Mouse (Mus musculus) erythroblast, embryonic 14.5 days (primary cell): Measurements from ENCODE around the gene Rpl39. TPM values are rescaled to one million over a fixed set of nuclear protein-coding genes. Genes with fewer than 3 reads are reported as not detected.

ENCODE experiments used
- H3K27me3 ChIP-seq: 2 replicates; pipeline ENCODE4 v1.6.1; 2012; ENCODE audit warnings: inconsistent platforms; ENCODE audit not compliant: control insufficient read depth
- H3K36me3 ChIP-seq: 2 replicates; pipeline ENCODE4 v1.6.1; 2012; ENCODE audit warnings: mild to moderate bottlenecking, inconsistent platforms; ENCODE audit not compliant: control insufficient read depth
- H3K4me1 ChIP-seq: 2 replicates; pipeline ENCODE4 v1.6.1; 2012; ENCODE audit warnings: inconsistent platforms; ENCODE audit not compliant: control insufficient read depth
- H3K4me3 ChIP-seq: replicated peaks from 2 replicates; pipeline ENCODE3; 2012; ENCODE audit warnings: moderate library complexity, mild to moderate bottlenecking, inconsistent platforms
- H3K9me3 ChIP-seq: 2 replicates; pipeline ENCODE4 v1.6.1; 2012; ENCODE audit warnings: low read length, inconsistent platforms, mixed read lengths; ENCODE audit not compliant: control insufficient read depth
- GATA1 ChIP-seq: IDR thresholded peaks from 2 replicates; pipeline ENCODE4 v1.6.1; 2012; ENCODE audit warnings: low read length, inconsistent platforms, mixed read lengths
- TAL1 ChIP-seq: IDR thresholded peaks from 3 replicates; pipeline ENCODE4 v1.6.1; 2012; ENCODE audit warnings: low read length, inconsistent platforms, mixed read lengths
- polyA plus RNA-seq: library from polyadenylated mRNA; stranded (reverse); fragments of >175 nt; gene quantifications from 2 replicates; pipeline ENCODE4 v1.2.3, GENCODE M21; 2012

Gene Rpl39
- polyA plus RNA-seq, 1 experiment, result 41.4 TPM

- Histone ChIP-seq H3K4me3 (no peak overlapping the region), H3K4me1 (no peaks in the 10 kb centered on the region), H3K27me3 (no peaks in the 10 kb centered on the region), H3K9me3 (no peaks in the 10 kb centered on the region), H3K36me3 (peaks cover 17% of the 10 kb centered on the region)
- no peak for TF ChIP-seq GATA1
- no peak for TF ChIP-seq TAL1
Measured at GRCm38 (mm10) chrX:37076651-37077050, 8.6 kb downstream of the Rpl39 start.

GRCm38 (mm10) chrX:37074262-37074892, 10.8 kb downstream of the Rpl39 start:
- TF ChIP-seq GATA1 (no peak), TAL1 (no peak)
- Histone ChIP-seq H3K4me1 (no peaks in the 10 kb centered on the region), H3K4me3 (no peak overlapping the region), H3K27me3 (no peaks in the 10 kb centered on the region), H3K9me3 (no peaks in the 10 kb centered on the region), H3K36me3 (no peaks in the 10 kb centered on the region)

GRCm38 (mm10) chrX:37068766-37069165, 16.4 kb downstream of the Rpl39 start:
- Histone ChIP-seq H3K27me3 (no peaks in the 10 kb centered on the region), H3K9me3 (no peaks in the 10 kb centered on the region), H3K4me3 (no peak overlapping the region), H3K4me1 (no peaks in the 10 kb centered on the region), H3K36me3 (no peaks in the 10 kb centered on the region)
- TF ChIP-seq TAL1, result no peak

- H3K4me1 ChIP-seq, result no peaks in the 10 kb centered on the region
- no peaks in the 10 kb centered on the region for H3K36me3 ChIP-seq
- no peaks in the 10 kb centered on the region for H3K27me3 ChIP-seq
- no peak overlapping the region for H3K4me3 ChIP-seq
- TF ChIP-seq TAL1, result no peak
- no peak for TF ChIP-seq GATA1
- H3K9me3 ChIP-seq, result no peaks in the 10 kb centered on the region
Measured at GRCm38 (mm10) chrX:37067299-37067698, 17.9 kb downstream of the Rpl39 start.

- Histone ChIP-seq H3K9me3 (no peaks in the 10 kb centered on the region), H3K27me3 (no peaks in the 10 kb centered on the region), H3K36me3 (no peaks in the 10 kb centered on the region), H3K4me3 (no peak overlapping the region), H3K4me1 (no peaks in the 10 kb centered on the region)
- TF ChIP-seq TAL1 (no peak), GATA1 (no peak)
Measured at GRCm38 (mm10) chrX:37063902-37064301, 21.3 kb downstream of the Rpl39 start.

GRCm38 (mm10) chrX:37048890-37049823, 36.0 kb downstream of the Rpl39 start:
- Histone ChIP-seq H3K4me1 (no peaks in the 10 kb centered on the region), H3K4me3 (no peak overlapping the region), H3K36me3 (no peaks in the 10 kb centered on the region), H3K9me3 (peaks cover 17% of the 10 kb centered on the region), H3K27me3 (peaks cover 72% of the 10 kb centered on the region)
- TF ChIP-seq TAL1 (no peak), GATA1 (no peak)

- H3K9me3 ChIP-seq, result peaks cover 17% of the 10 kb centered on the region
- no peak within 1 kb of the TSS for H3K4me3 ChIP-seq
- H3K4me1 ChIP-seq, result no peaks in the 10 kb centered on the region
- H3K36me3 ChIP-seq, result no peaks in the 10 kb centered on the region
- peaks cover 72% of the 10 kb centered on the region for H3K27me3 ChIP-seq
- TF ChIP-seq GATA1 (no peak), TAL1 (no peak)
Measured at GRCm38 (mm10) chrX:37048066-37048889, 36.9 kb downstream of the Rpl39 start, which contains the start of gene Sowahd. Gene Sowahd, plus strand, starts transcription at chrX:37048845.

GRCm38 (mm10) chrX:37042726-37043125, 42.5 kb downstream of the Rpl39 start:
- H3K27me3 ChIP-seq, result peaks cover 21% of the 10 kb centered on the region
- no peak overlapping the region for H3K4me3 ChIP-seq
- H3K4me1 ChIP-seq, result no peaks in the 10 kb centered on the region
- TF ChIP-seq TAL1, result no peak
- no peak for TF ChIP-seq GATA1
- H3K36me3 ChIP-seq, result no peaks in the 10 kb centered on the region
- no peaks in the 10 kb centered on the region for H3K9me3 ChIP-seq

Other genes with a start within 250 kb of the Rpl39 start
- gene Ube2a, start 211.5 kb downstream of the Rpl39 start, polyA plus RNA-seq, result 21.8 and 22.6 TPM in 2 replicates
- 0.07 and 0.12 TPM in 2 replicates for gene C330007P06Rik, start 211.3 kb downstream of the Rpl39 start, polyA plus RNA-seq
- 0.05 TPM in 1 of 2 replicates, not detected in the other for gene Nkrf, start 182.5 kb downstream of the Rpl39 start, polyA plus RNA-seq
- 0.03 and 0.06 TPM in 2 replicates for gene Sept6, start 93.6 kb downstream of the Rpl39 start, polyA plus RNA-seq
- gene Sowahd, start 36.6 kb downstream of the Rpl39 start, polyA plus RNA-seq, result 0.02 TPM in 1 of 2 replicates, not detected in the other
- 1.1 and 1.3 TPM in 2 replicates for gene Upf3b, start 24.9 kb upstream of the Rpl39 start, polyA plus RNA-seq
- 0.49 and 0.55 TPM in 2 replicates for gene Nkap, start 41.4 kb upstream of the Rpl39 start, polyA plus RNA-seq
- gene Akap14, start 83.4 kb upstream of the Rpl39 start, polyA plus RNA-seq, result not detected in 2 replicates
- 24.9 and 26.0 TPM in 2 replicates for gene Ndufa1, start 105.8 kb upstream of the Rpl39 start, polyA plus RNA-seq
- gene Rnf113a1, start 105.8 kb upstream of the Rpl39 start, polyA plus RNA-seq, result 0.04 and 0.15 TPM in 2 replicates
- gene Gm9, start 125.6 kb upstream of the Rpl39 start, polyA plus RNA-seq, result not detected in 2 replicates
- not detected in 2 replicates for gene Rhox1, start 136.9 kb upstream of the Rpl39 start, polyA plus RNA-seq
- gene Rhox2a, start 159.6 kb upstream of the Rpl39 start, polyA plus RNA-seq, result not detected in 2 replicates
- gene Rhox3a, start 164.5 kb upstream of the Rpl39 start, polyA plus RNA-seq, result not detected in 2 replicates
- gene Rhox4a, start 179.9 kb upstream of the Rpl39 start, polyA plus RNA-seq, result not detected in 2 replicates